Mouse (Mus musculus): ENCODE measurements at regions not wholly inside any gene's neighbourhood (a gene's known extent, or its start where the extent isn't known, plus 50 kb on each side); places are given as distances from the start of the nearest gene placed in this dataset.

DNA sequence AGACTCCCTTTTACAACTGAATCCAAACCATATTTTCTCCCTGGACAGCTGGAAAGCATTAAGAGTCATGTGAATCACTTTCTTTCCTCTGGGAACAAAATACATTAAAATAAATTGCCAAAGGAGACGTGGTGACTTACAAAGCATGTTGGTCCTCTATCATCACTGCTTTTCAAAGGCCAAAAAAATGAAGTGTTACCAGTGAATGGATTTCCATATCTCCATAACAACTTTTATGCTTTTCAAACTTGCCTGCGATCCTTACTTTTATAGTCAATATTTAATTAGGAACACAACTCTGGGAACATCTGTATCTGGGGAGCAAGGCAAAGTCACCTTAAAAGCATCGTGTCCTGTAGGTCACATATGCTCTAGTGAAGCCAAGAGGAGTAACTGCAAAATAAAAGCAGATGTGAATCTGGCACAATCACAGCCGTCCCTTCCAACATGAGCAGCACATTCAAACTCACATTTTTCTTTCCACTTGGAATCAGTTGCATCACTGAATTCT, 123.0 kb downstream of the Kctd12 start:
- Histone ChIP-seq H3K4me3 (ENCODE audit: low read length) (no peak overlapping the region), H3K27me3 (ENCODE audit: insufficient read depth, low read length) (no peaks in the 10 kb centered on the region), H3K9ac (replicated peaks; ENCODE audit: low read length) (no peak overlapping the region), H3K4me1 (ENCODE audit: insufficient read depth, low read length) (peaks cover 7% of the 10 kb centered on the region; the same call in 1 of the 2 replicates), H3K27ac (ENCODE audit: low read length) (no peak overlapping the region), H3K9me3 (ENCODE audit: low read length) (no peaks in the 10 kb centered on the region), H3K4me2 (replicated peaks; ENCODE audit: low read depth, low read length) (no peak overlapping the region), H3K36me3 (ENCODE audit: insufficient read depth, low read length) (no peaks in the 10 kb centered on the region)
- WGBS, result 53% methylated on average over 4 of the region's 4 CpGs
- no peak for ATAC-seq (ENCODE audit: low FRiP score, low TSS enrichment)

DNA sequence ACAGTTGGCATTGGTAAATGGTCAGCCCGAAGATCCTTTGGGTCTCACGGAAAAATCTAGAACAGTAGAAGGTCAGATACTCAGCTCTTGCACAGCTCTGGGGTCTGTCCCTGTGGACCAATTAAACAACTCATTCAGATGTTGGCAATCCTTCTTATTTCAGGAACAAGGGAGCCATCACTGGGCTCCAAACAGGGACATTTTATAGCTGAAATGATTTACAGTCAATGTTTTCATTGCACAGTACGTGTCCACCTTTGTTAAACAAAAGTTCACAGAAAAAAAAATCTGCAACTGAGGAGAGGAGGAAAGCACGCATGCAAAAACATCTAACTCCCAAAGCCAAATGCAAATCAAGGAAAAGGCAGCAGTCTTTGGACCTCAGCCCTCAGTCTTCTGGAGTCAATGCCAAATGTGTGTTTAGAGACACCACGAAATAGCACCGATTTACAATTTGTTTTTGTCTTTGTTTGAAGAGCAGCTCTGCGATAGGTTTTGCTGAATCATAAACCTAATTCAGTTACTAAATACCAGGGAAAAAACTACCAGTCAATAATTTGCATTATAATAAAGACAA, 127.1 kb downstream of the Kctd12 start:
- Histone ChIP-seq H3K27ac (ENCODE audit: low read length) (no peak overlapping the region), H3K9ac (replicated peaks; ENCODE audit: low read length) (no peak overlapping the region), H3K27me3 (ENCODE audit: insufficient read depth, low read length) (no peaks in the 10 kb centered on the region), H3K4me3 (ENCODE audit: low read length) (no peak overlapping the region), H3K4me2 (replicated peaks; ENCODE audit: low read depth, low read length) (no peak overlapping the region), H3K4me1 (ENCODE audit: insufficient read depth, low read length) (peaks cover 7% of the 10 kb centered on the region; the same call in 1 of the 2 replicates), H3K36me3 (ENCODE audit: insufficient read depth, low read length) (no peaks in the 10 kb centered on the region), H3K9me3 (ENCODE audit: low read length) (no peaks in the 10 kb centered on the region)
- peak; percentile 46; the same call in 1 of the 2 replicates for ATAC-seq (ENCODE audit: low FRiP score, low TSS enrichment)
- 45% methylated on average over 7 of the region's 7 CpGs for WGBS

DNA sequence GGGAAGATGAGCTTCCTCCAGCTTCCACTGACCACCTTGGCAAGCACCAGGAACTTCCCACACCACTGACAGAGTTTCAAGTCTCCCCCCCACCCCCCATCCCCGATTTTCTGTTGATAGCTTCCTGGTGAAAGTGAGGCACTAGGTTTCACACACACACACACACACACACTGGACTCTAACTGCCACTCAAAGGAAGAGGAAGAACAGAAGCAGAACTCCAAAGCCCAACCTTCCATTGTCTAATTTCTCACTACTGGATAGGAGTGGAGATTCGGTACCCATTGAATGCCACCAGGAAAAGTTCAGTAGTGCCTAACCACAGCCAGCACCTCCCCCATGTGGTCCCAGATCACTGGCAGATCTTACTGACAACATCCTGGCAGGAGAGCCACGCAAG, 138.7 kb downstream of the Kctd12 start:
- H3K4me3 ChIP-seq (ENCODE audit: low read length), result no peak overlapping the region
- H3K27me3 ChIP-seq (ENCODE audit: insufficient read depth, low read length), result no peaks in the 10 kb centered on the region
- no peak overlapping the region for H3K9ac ChIP-seq (replicated peaks; ENCODE audit: low read length)
- H3K9me3 ChIP-seq (ENCODE audit: low read length), result no peaks in the 10 kb centered on the region
- no peaks in the 10 kb centered on the region for H3K36me3 ChIP-seq (ENCODE audit: insufficient read depth, low read length)
- H3K4me2 ChIP-seq (replicated peaks; ENCODE audit: low read depth, low read length), result no peak overlapping the region
- ATAC-seq (ENCODE audit: low FRiP score, low TSS enrichment), result no peak
- WGBS, result 73% methylated on average over 3 of the region's 3 CpGs
- H3K4me1 ChIP-seq (ENCODE audit: insufficient read depth, low read length), result no peaks in the 10 kb centered on the region
- no peak overlapping the region for H3K27ac ChIP-seq (ENCODE audit: low read length)

DNA sequence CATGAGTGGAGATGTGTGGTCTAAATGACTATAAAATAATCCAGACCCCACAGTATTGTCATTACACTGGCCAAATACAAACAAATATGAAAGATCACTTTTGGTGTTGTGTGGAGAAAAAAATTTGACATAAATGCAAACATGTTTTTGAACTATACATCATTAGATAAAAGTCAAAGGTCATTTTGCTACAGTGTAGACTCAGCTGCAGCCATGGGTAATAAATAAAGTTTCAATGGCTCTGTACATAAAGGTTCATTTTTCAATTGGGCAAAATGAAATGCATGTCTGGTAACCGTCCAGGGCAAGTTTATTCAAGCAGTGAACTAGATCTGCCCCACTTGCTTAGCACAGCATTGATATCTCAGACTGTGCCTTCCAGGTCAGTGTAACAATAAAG, 144.8 kb downstream of the Kctd12 start:
- Histone ChIP-seq H3K27ac (ENCODE audit: low read length) (no peak overlapping the region), H3K4me1 (ENCODE audit: insufficient read depth, low read length) (no peaks in the 10 kb centered on the region), H3K9ac (replicated peaks; ENCODE audit: low read length) (no peak overlapping the region), H3K4me2 (replicated peaks; ENCODE audit: low read depth, low read length) (no peak overlapping the region), H3K36me3 (ENCODE audit: insufficient read depth, low read length) (no peaks in the 10 kb centered on the region), H3K27me3 (ENCODE audit: insufficient read depth, low read length) (no peaks in the 10 kb centered on the region), H3K4me3 (ENCODE audit: low read length) (no peak overlapping the region), H3K9me3 (ENCODE audit: low read length) (no peaks in the 10 kb centered on the region)
- ATAC-seq (ENCODE audit: low FRiP score, low TSS enrichment), result no peak
- WGBS, result 32% methylated on average over 1 of the region's 1 CpGs

DNA sequence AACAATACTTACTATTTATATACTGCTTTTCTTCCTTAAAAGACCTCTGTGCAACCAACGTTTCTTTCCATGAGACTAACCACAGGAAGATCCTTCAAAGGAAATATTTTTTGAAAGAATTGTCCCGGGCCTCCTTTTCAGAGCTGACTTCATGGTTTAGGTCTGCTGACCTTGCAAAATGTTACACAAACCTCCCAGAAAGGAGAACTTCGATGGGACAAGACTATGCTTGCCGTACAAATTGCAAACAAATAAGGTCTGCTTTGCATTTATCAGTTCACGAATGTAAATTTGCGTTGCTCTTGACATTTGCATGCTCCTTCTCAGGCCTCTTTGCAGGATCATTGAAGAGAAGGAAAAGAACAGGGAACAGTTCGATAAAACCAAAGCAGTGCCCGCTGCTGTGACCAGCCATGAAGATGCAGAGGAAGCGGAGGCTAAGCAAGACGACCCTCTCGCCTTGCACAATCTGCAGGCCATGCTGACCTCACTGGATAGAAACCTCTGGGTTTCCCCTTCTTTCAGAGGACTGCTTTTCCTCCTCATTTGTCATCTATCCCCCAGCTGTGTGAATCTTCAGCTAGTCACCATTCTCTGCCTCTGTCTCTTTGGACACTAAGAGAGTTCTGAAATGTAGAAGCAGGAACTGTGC, 147.2 kb downstream of the Kctd12 start:
- Histone ChIP-seq H3K9ac (replicated peaks; ENCODE audit: low read length) (no peak overlapping the region), H3K27ac (ENCODE audit: low read length) (no peak overlapping the region), H3K36me3 (ENCODE audit: insufficient read depth, low read length) (no peaks in the 10 kb centered on the region), H3K27me3 (ENCODE audit: insufficient read depth, low read length) (no peaks in the 10 kb centered on the region), H3K4me3 (ENCODE audit: low read length) (no peak overlapping the region), H3K9me3 (ENCODE audit: low read length) (no peaks in the 10 kb centered on the region), H3K4me2 (replicated peaks; ENCODE audit: low read depth, low read length) (no peak overlapping the region), H3K4me1 (ENCODE audit: insufficient read depth, low read length) (no peaks in the 10 kb centered on the region)
- 80% methylated on average over 11 of the region's 11 CpGs for WGBS
- no peak for ATAC-seq (ENCODE audit: low FRiP score, low TSS enrichment)

DNA sequence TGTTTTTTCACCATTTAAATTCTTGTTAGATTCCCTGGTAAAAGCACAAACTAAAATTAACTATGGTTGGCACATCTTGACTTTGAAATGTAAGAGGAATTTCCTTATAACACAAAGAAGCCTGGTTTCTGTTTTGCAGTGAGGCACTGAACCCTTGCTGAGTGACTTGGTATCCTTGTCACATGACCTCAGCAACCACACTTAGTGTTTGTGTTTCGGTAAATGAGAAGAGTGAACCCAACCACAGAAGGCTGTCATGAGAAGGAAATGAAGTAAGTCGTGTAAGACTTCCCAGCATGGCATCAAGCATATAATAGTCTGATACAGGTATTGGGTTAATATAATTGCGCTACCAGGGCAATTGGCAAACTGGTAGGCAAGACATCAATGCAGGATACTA, 154.0 kb downstream of the Kctd12 start:
- Histone ChIP-seq H3K27ac (ENCODE audit: low read length) (no peak overlapping the region), H3K27me3 (ENCODE audit: insufficient read depth, low read length) (no peaks in the 10 kb centered on the region), H3K4me3 (ENCODE audit: low read length) (no peak overlapping the region), H3K4me2 (replicated peaks; ENCODE audit: low read depth, low read length) (no peak overlapping the region), H3K9me3 (ENCODE audit: low read length) (no peaks in the 10 kb centered on the region), H3K36me3 (ENCODE audit: insufficient read depth, low read length) (no peaks in the 10 kb centered on the region), H3K9ac (replicated peaks; ENCODE audit: low read length) (no peak overlapping the region), H3K4me1 (ENCODE audit: insufficient read depth, low read length) (no peaks in the 10 kb centered on the region)
- WGBS, result 76% methylated on average over 3 of the region's 3 CpGs
- no peak for ATAC-seq (ENCODE audit: low FRiP score, low TSS enrichment)

DNA sequence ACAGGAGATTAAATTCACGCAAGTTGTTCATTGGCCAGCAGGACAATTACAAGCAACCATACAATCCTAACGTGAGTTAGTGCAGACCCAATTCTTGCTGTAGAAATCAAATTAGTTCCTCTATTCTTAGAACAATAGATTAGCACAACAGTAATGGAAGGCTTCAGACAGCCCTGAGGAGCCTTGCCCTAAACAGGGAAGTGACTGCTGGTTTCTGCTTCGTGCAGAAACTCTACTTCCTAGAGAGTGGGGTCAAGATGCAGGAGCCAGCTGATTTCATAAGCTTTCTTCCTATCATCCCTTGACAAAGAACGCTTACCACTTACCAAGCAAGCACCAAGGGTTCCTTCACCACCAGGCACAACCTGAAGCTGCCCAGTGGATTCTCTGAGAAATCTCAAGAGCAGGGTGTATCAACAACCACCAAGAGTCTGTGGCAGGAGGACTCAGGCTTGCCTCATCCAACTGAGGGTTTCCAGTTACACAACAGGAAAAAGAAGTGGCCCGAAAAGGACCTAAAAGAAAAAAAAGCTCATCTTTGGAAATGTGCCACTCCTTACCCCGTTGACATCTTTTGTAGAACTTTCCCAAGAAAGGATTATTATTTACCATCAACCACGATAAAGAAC, 154.6 kb downstream of the Kctd12 start:
- ATAC-seq (ENCODE audit: low FRiP score, low TSS enrichment), result no peak
- Histone ChIP-seq H3K27me3 (ENCODE audit: insufficient read depth, low read length) (no peaks in the 10 kb centered on the region), H3K27ac (ENCODE audit: low read length) (no peak overlapping the region), H3K4me3 (ENCODE audit: low read length) (no peak overlapping the region), H3K9me3 (ENCODE audit: low read length) (no peaks in the 10 kb centered on the region), H3K4me1 (ENCODE audit: insufficient read depth, low read length) (no peaks in the 10 kb centered on the region), H3K36me3 (ENCODE audit: insufficient read depth, low read length) (no peaks in the 10 kb centered on the region), H3K9ac (replicated peaks; ENCODE audit: low read length) (no peak overlapping the region), H3K4me2 (replicated peaks; ENCODE audit: low read depth, low read length) (no peak overlapping the region)
- WGBS, result 74% methylated on average over 7 of the region's 7 CpGs

DNA sequence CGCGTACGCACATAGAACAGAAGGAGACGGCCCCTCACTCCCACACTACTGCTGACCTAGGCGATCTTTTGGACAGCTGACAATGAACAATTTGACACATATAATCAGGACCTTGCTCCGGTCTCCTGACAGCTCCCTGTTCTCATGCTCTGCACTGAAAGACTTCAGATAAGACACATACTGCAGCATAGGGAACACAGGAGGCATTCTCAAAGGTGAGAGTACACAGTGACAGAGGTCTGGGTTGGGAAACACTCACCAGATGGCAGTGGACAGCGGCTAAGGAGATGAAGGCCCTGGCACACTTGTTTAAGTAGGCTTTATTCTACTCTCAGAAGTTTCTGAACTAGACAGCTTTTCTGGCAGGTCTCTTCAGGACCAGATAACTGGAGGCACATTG, 156.9 kb downstream of the Kctd12 start:
- H3K4me1 ChIP-seq (ENCODE audit: insufficient read depth, low read length), result no peaks in the 10 kb centered on the region
- ATAC-seq (ENCODE audit: low FRiP score, low TSS enrichment), result no peak
- H3K9ac ChIP-seq (replicated peaks; ENCODE audit: low read length), result no peak overlapping the region
- 78% methylated on average over 7 of the region's 7 CpGs for WGBS
- no peak overlapping the region for H3K27ac ChIP-seq (ENCODE audit: low read length)
- H3K9me3 ChIP-seq (ENCODE audit: low read length), result no peaks in the 10 kb centered on the region
- no peak overlapping the region for H3K4me2 ChIP-seq (replicated peaks; ENCODE audit: low read depth, low read length)
- no peaks in the 10 kb centered on the region for H3K27me3 ChIP-seq (ENCODE audit: insufficient read depth, low read length)
- H3K36me3 ChIP-seq (ENCODE audit: insufficient read depth, low read length), result no peaks in the 10 kb centered on the region
- no peak overlapping the region for H3K4me3 ChIP-seq (ENCODE audit: low read length)

DNA sequence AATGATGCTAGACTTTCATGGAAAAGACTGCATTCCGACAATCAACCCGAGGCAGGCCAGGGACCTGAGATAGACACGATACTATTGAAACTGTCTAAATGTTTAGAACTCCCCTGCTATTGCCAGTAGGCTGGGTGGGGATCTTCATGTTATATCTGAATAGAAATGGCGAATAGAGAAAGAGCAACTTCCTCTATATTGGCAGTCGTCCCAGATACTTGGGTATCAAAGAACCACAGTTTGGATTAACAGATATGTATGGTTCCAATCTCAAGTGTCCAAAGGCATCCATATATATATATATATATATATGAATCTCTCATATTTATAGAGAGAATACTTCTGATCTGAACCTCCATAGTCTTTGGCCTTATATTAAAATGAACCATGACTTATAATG, 161.8 kb downstream of the Kctd12 start:
- Histone ChIP-seq H3K9me3 (ENCODE audit: low read length) (no peaks in the 10 kb centered on the region), H3K36me3 (ENCODE audit: insufficient read depth, low read length) (no peaks in the 10 kb centered on the region), H3K4me1 (ENCODE audit: insufficient read depth, low read length) (no peaks in the 10 kb centered on the region), H3K27ac (ENCODE audit: low read length) (no peak overlapping the region), H3K4me3 (ENCODE audit: low read length) (no peak overlapping the region), H3K4me2 (replicated peaks; ENCODE audit: low read depth, low read length) (no peak overlapping the region), H3K27me3 (ENCODE audit: insufficient read depth, low read length) (no peaks in the 10 kb centered on the region), H3K9ac (replicated peaks; ENCODE audit: low read length) (no peak overlapping the region)
- ATAC-seq (ENCODE audit: low FRiP score, low TSS enrichment), result no peak
- WGBS, result 92% methylated on average over 5 of the region's 5 CpGs

DNA sequence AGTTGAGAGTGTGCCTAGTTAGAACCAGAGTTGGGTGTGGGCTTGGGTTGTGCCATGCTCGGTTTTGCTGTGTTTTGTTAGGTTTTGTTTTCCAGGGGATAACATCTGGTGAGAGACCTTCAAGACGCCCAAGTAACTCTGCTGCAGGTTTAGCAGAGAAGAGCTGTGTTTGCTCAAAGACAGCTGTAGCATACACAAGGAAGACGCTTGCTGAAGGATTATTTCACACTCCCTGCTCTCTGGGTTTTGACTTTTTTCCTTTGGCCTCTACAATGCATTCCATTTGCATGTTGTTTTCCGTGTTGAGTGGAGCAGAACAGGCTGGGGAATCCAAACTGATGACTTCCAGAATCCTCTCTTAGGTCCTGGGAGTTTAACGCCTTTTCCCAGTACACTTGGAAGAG, 170.8 kb downstream of the Kctd12 start:
- no peak overlapping the region for H3K27ac ChIP-seq (ENCODE audit: low read length)
- no peaks in the 10 kb centered on the region for H3K36me3 ChIP-seq (ENCODE audit: insufficient read depth, low read length)
- 39% methylated on average over 5 of the region's 5 CpGs for WGBS
- no peak overlapping the region for H3K9ac ChIP-seq (replicated peaks; ENCODE audit: low read length)
- ATAC-seq (ENCODE audit: low FRiP score, low TSS enrichment), result no peak
- H3K4me3 ChIP-seq (ENCODE audit: low read length), result no peak overlapping the region
- H3K4me1 ChIP-seq (ENCODE audit: insufficient read depth, low read length), result peaks cover 15% of the 10 kb centered on the region
- H3K9me3 ChIP-seq (ENCODE audit: low read length), result no peaks in the 10 kb centered on the region
- no peak overlapping the region for H3K4me2 ChIP-seq (replicated peaks; ENCODE audit: low read depth, low read length)
- H3K27me3 ChIP-seq (ENCODE audit: insufficient read depth, low read length), result no peaks in the 10 kb centered on the region

Measured in kidney, embryonic 16.5 days (tissue).